Mouse (Mus musculus) left cerebral cortex, adult 11 months (tissue): Measurements from ENCODE around the gene Jam3.

ENCODE experiments used
- DNase-seq: peaks from one replicate; pipeline ENCODE4 v3.0.0; 2022; ENCODE audit warnings: low spot score

The Jam3 gene

GRCm38 (mm10) chr9:27154763-27155530 is at the start of gene Jam3:
Jam3 (minus strand) TSS chr9:27155421.
- DNase-seq, result peak; percentile 88

GRCm38 (mm10) chr9:27204201-27204600 is 49.0 kb upstream of the Jam3 start:
- no peak for DNase-seq

GRCm38 (mm10) chr9:27203134-27203533 is 47.9 kb upstream of the Jam3 start:
- peak; percentile 74 for DNase-seq

GRCm38 (mm10) chr9:27201472-27202219 is 46.4 kb upstream of the Jam3 start:
- no peak for DNase-seq

- DNase-seq, result peak; percentile 63
Measured at GRCm38 (mm10) chr9:27193592-27194080, 38.4 kb upstream of the Jam3 start.

GRCm38 (mm10) chr9:27192761-27193591 is 37.8 kb upstream of the Jam3 start:
- DNase-seq, result no peak

- peak; percentile 85 for DNase-seq
Measured at GRCm38 (mm10) chr9:27192001-27192760, 37.0 kb upstream of the Jam3 start.

- no peak for DNase-seq
Measured at GRCm38 (mm10) chr9:27191501-27191981, 36.3 kb upstream of the Jam3 start.

- DNase-seq, result no peak
Measured at GRCm38 (mm10) chr9:27190461-27190860, 35.2 kb upstream of the Jam3 start.

- DNase-seq, result no peak
Measured at GRCm38 (mm10) chr9:27189306-27189705, 34.1 kb upstream of the Jam3 start.

- DNase-seq, result no peak
Measured at GRCm38 (mm10) chr9:27188677-27189241, 33.5 kb upstream of the Jam3 start.

- no peak for DNase-seq
Measured at GRCm38 (mm10) chr9:27185820-27186219, 30.6 kb upstream of the Jam3 start.

- DNase-seq, result no peak
Measured at GRCm38 (mm10) chr9:27182087-27182486, 26.9 kb upstream of the Jam3 start.

- DNase-seq, result no peak
Measured at GRCm38 (mm10) chr9:27180492-27180891, 25.3 kb upstream of the Jam3 start.

- no peak for DNase-seq
Measured at GRCm38 (mm10) chr9:27178935-27179334, 23.7 kb upstream of the Jam3 start.

GRCm38 (mm10) chr9:27176154-27176553 is 20.9 kb upstream of the Jam3 start:
- DNase-seq, result peak; percentile 69

GRCm38 (mm10) chr9:27175682-27176081 is 20.5 kb upstream of the Jam3 start:
- no peak for DNase-seq

GRCm38 (mm10) chr9:27175241-27175640 is 20.0 kb upstream of the Jam3 start:
- DNase-seq, result no peak

GRCm38 (mm10) chr9:27174079-27174478 is 18.9 kb upstream of the Jam3 start:
- no peak for DNase-seq

- DNase-seq, result no peak
Measured at GRCm38 (mm10) chr9:27173646-27174045, 18.4 kb upstream of the Jam3 start.

GRCm38 (mm10) chr9:27172839-27173238 is 17.6 kb upstream of the Jam3 start:
- no peak for DNase-seq
